Mouse (Mus musculus): ENCODE data around the gene Sept7.
"Not testable (repeated sequence)": the region's sequence is repeated elsewhere in the genome, so short reads cannot be mapped to it uniquely, and the experiment has no call there.

The Sept7 gene

DNA sequence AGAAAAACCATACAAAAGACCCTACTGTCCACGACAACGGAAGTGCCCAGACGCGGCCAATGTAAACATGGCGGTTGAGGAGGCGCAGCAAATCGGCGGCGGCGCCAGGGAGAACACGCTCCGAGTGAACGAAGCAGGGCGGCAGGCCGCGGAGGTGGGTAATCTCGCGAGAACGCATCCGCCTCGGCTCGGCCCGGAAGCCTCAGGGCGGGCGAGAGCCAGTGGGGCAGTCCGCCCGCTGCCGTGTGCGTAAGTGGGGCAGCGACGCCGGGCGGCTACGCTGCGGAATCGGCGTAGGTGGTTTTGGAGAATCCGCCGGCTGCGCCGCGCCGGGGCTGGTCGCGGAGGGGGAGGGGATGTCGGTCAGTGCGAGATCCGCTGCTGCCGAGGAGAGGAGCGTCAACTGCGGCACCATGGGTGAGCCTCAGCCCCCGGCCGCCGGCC lies at the start of gene Sept7:
Gene Sept7 (plus strand): TSS at position 157 of the 444 bp plus-strand sequence.
- peak; percentile 98 to 99 for DNase-seq (ENCODE audit: low read depth in 1 of 2, low spot score in 2 of 2)

DNA sequence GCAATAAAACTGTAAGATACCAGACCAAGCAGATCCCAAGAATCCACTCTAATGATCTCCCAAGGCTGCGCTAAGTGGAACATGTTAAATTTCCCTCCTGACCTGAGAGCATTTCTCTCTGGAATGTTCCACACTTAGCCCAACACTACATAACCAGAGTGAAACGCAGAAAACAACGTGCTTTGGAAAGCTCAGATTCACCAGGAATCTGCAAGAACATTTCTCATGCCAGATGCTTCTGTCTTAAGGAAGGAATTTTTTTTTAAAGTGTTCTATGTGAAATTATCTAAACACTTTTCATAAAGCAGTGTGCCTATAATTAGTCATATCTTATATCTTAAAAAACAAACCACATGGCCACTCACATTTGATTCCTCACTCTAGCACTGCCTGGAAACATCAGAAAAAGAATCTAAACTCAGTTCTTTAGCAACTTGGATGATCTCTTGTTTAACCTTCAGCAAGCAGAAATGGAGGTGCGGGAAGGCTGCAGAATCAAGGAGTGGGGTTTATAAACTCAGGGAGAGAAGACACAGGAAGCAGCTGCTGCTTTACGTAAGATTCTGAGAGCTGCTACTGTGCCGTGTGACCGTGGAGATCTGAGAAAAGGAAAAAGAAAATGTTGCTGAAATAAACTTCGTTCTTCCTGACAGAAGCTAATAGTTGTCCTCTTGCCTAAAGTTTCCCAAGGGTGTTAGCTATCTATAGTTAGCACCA lies 44.0 kb upstream of the Sept7 start:
- no peak for DNase-seq (ENCODE audit: low read depth in 1 of 2, low spot score in 2 of 2)

DNA sequence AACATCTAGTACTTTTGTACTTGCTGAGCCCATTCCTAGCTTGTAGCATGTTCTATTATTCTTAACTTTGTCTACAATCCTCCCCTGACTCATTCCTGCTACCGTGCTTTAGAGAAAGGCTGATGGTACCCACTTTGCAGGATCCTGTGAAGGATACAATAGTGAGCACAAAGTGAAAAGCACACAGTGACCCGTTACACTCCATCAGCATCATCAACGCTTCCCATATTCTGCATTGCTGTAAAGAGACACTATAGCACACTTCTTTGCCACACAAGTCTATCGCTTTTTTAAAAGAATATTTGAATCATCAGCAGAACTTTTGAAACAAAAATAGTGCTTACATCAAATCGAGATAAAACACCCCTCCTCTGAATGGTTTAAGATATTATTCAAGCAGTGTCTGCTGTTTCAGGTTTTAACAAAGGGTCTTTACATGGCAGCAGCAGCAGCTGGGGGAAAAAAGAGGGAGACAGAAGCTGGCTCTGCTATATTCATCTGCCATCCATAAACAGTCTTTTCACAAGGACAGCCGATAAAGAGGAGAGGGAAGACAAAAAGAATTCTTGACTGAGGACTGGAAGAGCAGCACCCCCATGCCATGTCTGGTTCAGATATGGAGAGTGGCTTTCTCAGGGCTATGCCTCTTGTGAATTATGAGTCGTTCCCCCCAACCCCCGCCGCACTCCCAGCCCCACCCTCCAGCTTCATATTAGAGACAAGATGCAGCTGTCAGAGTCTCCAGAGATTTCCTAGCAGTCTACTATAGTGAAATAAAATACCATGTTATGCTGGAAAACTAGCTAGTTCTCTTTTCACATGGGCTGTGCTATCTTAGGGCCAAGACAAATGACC lies 39.7 kb upstream of the Sept7 start:
- no peak for DNase-seq (ENCODE audit: low read depth in 1 of 2, low spot score in 2 of 2)

DNA sequence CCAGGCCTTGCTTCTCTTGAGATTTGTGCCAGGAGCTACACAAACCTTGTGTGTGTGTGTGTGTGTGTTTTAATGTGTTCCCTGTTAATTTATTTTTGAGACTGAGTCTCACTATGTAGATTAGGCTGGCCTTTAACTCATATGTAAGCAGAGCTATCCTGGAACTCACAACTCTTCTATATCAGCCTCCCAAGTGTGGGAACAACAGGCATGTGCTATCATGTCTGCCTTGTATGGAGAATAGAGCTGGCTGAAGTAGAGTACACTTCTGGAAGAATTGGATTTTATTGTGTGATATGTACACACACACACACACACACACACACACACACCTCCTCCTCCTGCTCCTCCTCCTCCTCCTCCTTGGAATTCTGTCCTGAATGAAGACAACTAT lies 39.1 kb upstream of the Sept7 start:
- no peak for DNase-seq (ENCODE audit: low read depth in 1 of 2, low spot score in 2 of 2)

DNA sequence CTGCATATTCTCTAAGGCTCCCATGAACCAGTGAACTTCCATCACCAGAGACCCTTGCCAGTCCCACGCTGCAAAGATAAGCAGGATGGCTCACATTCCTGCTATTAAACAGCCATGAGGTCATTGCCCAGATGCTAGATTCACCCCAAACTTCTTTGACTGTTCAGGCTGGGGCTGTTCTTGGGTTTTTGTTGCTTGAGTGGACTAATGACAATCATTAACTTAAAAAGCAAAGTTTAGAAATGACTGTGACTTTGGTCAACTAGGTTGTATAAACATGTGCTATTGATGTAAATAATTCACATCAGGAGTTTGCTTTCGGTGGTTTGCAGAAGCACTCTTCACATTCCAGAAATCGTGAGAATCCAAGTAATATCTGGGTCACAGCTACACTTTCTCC lies 36.8 kb upstream of the Sept7 start:
- DNase-seq (ENCODE audit: low read depth in 1 of 2, low spot score in 2 of 2): no peak

DNA sequence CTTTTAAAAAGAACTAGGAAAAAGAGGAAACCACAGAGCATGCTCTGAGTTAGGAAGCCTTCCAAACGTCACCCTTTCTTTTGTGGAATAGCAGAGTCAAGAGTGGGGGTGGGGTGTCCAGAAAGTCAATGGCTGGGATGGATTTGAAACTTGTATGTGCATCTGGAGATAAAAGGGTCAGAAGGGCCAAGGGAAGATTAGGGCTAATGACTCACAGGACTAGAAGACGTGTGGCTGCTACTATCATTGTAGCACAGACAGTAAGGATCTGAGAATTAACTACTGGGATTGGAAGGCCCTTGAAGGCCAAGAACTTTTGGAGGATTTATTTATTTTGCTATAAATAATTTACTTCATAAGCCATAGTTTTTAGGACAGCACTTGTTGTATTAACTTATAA lies 36.0 kb upstream of the Sept7 start:
- DNase-seq (ENCODE audit: low read depth in 1 of 2, low spot score in 2 of 2): no peak

DNA sequence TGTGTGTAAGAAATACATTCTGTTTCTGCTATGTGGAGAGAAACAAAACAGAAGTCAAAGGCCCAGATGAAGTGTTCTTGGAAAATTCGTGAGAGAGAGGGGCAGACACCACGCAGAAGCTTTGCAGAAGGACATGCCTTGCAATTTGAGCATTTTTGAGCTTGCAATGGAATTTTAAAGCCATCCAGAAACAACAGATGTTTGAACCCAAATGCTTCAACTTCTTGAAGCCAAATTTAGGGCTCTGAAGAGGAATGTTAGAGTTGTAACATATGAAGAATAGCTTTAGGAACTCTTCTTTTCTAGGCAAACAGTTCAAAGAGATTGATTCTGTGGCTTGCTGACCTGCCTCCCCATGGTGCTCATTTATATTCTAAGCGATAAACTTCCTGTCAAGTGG lies 33.3 kb upstream of the Sept7 start:
- DNase-seq (ENCODE audit: low read depth in 1 of 2, low spot score in 2 of 2): no peak

DNA sequence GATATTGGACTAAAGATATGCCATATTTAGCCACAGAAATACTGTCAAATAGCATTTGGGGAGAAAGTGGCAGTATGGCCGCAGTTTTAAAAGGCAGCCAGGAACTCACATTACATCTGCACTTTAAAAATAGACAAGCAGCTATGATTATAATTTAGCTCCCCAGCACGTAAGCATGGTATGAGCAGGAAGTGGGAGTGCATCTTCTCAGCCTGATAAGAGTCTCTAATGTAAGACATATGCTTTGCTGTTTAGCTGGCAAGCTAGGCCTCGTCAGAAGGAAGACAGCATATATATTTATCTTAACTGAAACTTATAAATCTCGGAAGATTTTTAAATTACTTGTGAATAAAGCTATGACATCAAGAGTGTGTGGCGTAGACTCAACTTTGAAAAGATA lies 32.4 kb upstream of the Sept7 start:
- DNase-seq (ENCODE audit: low read depth in 1 of 2, low spot score in 2 of 2): no peak

DNA sequence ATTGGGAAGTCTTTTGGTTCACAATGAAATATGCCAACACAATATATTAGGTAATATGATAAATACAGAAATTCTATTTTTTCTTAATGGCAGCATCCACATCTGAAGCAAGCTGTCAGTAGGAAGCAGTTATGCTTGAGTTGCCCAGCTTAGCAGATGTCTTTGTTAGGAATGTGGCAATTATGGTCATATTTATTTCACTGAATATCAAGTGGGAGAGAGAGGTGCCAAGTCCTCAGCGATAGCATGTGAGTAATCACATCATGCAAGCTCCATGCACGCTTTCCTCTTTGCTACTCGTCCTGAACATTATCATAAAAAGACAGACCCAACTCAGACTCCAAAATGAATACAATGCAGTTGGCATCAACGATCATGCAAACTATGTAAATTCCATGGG lies 27.3 kb upstream of the Sept7 start:
- no peak for DNase-seq (ENCODE audit: low read depth in 1 of 2, low spot score in 2 of 2)

DNA sequence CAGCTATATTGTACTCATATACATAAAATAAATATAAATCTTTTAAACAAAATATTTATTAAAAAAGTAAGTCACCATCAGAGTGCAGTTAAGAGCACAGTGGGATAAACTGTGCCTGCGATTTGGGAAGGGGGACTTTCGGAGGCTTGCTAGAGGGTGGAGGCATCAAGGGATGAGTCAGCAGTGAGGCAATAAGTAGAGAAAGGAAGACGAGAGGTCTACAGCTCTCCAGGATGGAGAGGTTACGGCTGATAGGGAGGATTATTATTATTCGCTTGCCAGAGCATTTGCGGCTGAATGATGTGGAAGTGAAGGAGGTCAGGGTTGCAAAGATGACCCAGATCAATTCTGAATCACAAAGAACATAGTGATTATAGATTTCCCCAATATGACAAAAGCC lies 22.5 kb upstream of the Sept7 start:
- DNase-seq (ENCODE audit: low read depth in 1 of 2, low spot score in 2 of 2): no peak

DNA sequence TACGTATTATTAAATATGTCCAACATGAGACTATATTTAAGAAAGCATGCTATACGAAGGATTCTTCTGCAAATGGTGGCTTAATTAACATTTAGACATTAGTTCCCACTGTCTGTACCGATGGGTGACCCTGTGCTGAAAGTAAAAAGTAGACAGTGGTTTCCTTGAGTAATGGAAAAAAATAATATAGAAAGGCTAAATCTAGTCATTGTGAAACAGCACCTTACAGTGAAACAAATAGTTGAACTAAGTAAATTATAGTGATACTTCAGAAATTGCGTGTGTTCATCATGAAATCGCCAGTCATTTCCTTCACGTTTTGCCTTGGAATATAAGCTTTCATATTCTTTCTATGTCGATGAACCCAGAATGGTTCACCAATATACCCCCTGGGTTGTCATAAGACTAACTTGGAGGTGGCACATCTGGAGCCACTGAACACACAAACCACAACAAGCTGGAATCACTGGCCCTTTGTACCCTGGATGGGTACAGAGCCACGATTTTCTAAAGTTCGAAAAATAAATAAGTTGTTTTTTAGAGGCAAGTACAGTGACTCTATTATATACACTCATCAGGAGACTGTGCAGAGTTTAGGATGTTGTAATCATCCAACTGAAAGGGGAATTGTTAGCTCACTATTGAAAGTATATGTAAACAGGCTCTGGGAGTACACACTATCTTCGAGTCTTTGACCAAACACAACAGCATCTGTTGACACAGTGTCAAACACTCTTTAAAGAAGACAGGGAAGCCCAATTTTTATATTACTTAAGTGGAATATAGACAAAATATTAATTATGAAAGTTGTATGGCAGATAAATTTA lies 21.8 kb upstream of the Sept7 start:
- no peak for DNase-seq (ENCODE audit: low read depth in 1 of 2, low spot score in 2 of 2)

DNA sequence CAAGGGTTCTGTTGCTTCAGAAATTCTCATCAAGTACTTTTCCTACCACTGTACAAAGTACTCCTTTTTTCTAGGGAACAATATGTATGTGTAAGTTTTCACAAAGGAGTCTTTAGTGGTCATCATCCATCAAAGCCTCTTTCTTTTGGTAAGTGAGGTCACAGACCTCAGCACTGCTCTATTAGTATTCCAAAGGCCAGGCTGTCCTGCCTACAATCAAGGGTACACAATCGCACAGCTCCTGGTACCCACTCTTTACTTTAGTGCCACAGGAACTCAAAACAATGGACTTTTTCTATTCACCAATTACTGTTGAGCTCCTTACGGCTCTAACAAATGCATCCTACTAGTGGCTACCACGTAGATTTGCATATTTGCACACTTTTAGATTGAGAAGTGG lies 11.2 kb upstream of the Sept7 start:
- no peak for DNase-seq (ENCODE audit: low read depth in 1 of 2, low spot score in 2 of 2)

DNA sequence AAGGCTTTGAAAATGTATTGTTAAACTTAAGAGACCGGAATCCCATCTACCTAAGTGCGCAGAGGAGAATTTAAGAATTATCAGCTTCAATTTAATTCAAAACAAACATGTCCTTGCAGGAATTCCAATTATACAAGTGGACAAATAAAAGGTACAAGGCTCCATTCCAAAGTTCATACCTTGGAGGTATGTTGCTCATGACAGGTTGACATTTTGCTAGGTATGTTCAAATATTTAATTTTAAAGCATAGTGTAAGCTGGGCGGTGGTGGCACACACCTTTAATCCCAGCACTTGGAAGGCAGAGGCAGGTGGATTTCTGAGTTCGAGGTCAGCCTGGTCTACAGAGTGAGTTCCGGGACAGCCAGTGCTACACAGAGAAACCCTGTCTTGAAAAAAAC lies 10.5 kb upstream of the Sept7 start:
- not testable (repeated sequence) for DNase-seq (ENCODE audit: low read depth in 1 of 2, low spot score in 2 of 2)

DNA sequence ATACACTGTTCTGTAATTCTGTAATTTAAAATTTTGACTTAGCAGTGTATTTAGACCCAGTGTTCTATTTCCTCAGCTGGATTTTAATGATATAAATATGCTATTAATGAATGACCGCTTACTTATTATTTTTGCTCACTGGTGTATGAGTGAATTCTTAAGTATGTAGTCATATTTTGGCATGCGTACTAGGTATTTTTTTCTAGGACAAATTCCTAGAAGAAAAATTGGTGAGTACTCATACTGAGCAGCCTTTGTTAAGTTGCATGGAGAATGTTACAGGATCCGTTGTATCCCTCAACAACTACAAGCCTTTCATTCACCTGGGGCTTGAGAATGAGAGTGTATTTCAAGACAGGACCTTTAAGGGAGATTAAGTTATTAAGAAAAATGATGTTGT lies 10.0 kb upstream of the Sept7 start:
- no peak for DNase-seq (ENCODE audit: low read depth in 1 of 2, low spot score in 2 of 2)

DNA sequence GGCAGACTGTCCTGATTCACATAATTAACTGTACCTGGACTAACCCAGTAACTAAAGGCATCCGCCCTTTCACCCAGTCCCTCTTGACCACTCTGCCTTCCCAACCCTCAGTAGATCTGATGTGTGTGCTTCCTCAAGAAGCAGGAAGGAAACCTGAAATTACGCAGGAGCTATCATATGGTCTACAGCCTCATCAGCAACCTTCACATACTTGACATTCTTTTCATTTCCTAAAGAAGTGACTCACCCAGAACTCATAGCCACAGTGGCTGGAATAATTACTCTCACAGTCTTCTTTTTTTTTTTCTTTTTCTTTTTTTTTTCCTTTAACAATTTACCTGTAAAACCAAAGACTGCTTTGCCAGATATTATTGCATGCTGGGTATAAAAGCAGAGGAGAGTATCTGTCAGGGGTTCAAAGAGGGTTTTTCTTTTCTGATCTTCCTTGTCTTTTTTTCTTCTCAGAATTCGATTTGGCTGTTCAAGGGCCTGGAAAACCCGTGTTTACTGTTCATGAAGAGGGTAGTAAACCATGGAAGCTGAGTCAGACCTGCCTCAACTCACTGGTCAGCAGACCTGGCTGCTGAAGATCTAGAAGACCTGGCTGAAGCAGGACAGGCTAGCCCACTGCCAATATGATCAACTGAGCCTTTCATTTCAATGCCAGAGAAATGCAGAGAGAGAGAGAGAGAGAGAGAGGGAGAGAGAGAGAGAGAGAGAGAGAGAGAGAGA lies 8.1 kb upstream of the Sept7 start:
- DNase-seq (ENCODE audit: low read depth in 1 of 2, low spot score in 2 of 2): no peak

DNA sequence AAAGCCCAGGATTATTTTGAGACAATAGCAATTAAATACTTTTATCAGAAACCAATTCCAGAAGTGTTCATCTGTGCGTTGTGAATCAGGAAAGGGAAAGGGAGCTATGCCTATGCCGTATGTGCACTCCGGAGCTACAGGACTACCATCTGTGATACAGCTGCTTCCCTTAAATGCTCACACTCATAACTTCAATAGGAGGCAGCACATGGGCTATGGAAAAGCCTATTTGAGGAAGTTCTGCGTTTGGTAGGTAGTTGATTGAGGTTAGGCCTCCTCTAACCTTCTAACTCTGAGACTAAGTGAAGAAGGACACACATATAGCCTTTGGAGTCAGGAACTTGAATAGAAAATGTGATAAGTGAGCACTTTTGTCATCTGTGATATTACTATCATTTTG lies 7.1 kb upstream of the Sept7 start:
- DNase-seq (ENCODE audit: low read depth in 1 of 2, low spot score in 2 of 2): no peak

DNA sequence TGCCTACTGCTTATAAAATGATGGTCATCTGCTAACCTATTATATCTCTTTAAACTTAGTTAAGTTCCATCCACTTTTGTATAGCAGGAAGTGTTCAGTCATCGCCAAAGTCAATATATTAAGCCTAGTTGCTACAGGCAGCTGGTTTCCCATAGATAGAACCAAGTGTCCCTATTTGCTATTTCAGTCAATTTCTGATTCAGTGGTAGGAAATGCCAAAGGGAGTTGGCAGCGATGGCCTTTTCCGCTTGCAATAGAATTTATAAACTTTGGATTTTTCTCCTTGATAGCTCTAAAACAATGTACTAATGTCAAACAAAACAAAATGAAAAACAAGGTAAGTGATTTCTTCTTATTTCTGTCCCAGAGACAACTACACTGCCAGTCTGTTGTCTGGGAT lies 5.7 kb upstream of the Sept7 start:
- no peak for DNase-seq (ENCODE audit: low read depth in 1 of 2, low spot score in 2 of 2)

DNA sequence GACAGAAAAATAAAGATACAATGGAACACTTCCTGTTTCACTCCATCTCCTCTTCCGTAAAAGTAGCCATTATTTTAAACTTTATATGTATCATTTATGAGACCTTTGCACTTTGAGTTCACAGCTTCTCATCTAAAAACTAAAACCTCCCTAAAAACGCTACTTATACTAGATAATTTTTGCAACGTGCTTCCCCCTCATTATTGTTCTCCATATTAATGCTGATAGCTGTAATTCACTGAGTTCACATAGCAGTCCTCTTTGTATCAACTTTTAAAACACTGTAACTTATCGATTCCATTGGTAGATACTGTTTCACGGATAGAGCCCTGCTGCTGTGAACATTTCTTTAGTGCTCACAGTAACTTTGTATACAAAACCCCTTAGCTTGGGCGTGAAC lies 1.1 kb upstream of the Sept7 start:
- DNase-seq (ENCODE audit: low read depth in 1 of 2, low spot score in 2 of 2): no peak

DNA sequence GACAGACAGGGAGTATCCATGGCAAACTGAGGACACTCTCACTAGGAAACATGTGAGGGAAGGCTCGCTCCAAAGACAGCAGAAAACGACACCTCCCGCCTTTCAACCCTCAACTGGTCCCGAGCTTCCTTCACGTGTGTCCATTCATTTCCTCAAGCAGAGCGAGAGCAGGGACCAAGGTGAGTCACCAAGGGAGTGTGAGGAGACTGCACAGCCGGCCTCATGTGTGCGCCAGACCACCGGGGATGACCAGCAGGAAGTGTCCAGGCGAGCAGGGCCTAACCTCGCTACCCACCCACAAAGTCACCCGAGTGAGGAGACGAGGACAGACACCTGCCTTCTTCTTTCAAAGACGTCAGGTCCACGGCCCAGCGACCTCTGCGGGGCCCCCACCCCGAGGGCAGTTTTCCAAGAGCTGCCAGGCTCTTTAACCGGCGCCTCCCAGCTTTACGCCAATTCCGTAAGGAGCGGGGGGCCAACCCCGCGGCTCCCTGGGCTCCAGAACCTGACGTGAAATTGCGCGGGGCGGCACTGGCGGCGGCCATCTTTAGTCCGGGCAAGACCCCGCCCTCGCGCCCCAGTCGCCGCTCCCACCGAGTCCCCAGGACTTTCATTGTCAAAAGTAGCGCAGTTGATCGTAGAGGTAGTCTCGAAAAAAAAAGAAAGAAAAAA lies 492 bp upstream of the Sept7 start:
- peak in 1 of 2 experiments; percentile 87 for DNase-seq (ENCODE audit: low read depth in 1 of 2, low spot score in 2 of 2)

DNA sequence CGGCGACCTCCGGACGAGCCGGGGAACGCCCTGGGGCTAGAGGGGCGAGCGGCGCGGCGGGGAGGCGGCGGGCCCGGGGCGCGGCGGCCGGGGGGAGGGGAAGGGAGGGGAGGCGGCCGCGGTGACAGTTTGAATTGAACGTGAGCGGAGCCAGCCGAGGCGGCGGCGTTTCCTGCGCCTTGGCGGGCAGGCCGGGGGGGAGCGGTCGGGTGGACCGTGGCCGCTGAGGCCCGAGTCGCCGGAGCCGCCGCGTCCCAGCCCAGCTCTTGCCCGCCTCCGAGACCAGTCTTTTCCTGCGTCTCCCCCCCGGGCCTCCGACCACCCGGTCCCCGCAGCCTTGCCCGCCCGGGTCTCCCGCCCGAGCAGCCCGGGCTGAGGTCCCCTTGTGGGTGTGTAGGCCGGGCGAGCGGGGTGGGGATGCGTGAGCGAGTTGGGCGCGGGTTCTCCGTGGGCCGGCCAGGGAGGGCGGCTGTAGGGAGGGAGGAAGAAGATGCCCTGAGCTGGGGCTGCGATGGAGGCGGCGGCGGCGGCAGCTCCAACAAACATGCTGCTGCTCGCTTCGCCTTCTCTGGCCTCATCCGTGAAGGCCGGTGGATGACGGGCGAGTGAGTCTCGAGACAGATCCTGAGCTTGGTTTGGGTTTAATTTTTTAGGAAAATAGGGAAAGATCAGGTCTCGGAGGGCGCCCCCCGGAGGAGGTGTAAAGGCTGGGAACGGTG lies 679 bp downstream of the Sept7 start:
- peak; percentile 14 to 34 for DNase-seq (ENCODE audit: low read depth in 1 of 2, low spot score in 2 of 2)
